Mouse (Mus musculus) lung, postnatal 10 days (tissue): ENCODE data around the gene Gzmm.

Experiments used
- DNase-seq: peaks from one replicate; pipeline ENCODE4 v3.0.0; 2021

Gzmm gene

DNA sequence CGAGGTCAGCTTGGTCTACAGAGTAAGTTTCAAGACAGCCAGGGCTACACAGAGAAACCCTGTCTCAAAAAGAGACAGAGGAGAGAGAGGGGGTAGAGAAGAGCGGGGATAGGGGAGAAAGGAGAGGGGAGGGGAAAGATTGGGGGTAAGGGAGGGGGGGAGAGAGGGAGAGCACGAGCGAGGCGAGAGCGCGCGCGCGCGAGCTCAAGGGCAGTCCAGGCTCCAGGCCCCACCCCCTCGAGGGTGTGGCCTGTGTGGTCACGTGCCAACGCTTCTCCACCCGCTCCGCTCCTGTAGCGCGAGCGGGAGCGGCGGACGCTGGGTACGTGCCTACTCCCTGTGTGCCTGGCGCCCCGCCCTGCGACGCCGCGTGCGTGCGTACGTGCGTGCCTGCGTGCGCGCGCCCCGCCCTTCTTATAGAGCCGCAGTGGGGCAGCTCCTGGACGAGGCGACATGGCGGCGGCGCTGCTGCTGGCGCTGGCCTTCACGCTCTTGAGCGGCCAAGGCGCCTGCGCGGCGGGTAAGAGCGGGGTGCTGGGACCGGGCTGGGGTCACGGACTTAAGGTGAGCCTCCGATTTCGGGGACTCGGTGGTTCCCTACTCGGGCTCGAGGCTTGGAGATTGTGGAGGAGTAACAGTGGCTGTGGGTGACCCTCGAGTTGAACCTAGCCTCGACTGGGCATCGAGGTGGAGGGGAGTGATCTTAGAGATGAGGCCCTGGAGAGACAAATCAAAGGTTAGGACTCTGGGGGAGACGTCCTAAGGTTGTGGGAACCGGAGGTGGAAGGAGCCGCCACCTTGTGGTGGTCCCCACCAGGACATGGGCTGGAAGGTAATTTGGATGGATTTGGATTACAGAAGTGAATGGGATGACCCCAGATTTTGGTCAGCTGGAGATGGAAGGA is 15.5 kb downstream of the Gzmm start, which contains the start of gene Bsg:
Bsg (plus strand) TSS at position 427 of the 905 bp plus-strand sequence.
- peak; percentile 99 for DNase-seq

DNA sequence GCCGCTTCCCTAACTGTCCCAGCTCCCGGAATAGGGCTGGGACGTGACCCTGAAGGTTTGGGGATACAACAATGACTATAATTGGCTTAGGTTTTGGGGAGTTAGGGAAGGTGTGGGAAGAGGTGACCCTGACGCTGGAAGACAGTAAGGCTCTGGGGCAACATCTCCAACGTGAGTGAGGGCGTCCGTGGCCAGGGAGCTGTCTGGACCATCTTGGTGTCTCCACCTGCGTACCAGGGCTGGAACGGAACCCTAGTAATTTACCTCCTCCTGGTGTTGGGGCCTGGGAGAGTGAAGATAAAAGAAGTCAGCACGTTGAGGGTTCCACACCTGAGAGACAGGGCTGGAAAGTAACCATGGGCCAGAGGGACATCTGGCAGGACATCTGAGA is 16.1 kb downstream of the Gzmm start:
- no peak for DNase-seq

DNA sequence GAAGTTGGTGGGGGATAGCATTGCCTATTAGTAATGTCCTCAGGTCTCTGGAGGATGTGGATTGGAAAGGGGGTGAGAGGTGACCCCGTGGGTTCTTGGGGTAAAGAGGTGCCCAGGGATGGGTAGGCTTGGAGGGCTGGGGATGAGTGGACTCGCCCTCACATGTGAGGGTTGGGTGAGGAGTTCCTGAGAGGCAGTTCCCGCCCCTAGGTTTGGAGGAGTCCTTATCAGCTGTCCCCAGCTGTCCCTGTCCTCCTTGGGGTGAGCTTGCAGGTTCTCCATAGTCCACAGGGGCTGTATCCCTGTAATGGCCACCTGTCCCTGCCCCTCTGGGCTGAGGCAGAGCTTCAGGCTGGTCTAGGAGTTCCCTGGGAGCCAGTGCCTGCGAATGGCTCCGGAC is 17.1 kb downstream of the Gzmm start:
- no peak for DNase-seq

DNA sequence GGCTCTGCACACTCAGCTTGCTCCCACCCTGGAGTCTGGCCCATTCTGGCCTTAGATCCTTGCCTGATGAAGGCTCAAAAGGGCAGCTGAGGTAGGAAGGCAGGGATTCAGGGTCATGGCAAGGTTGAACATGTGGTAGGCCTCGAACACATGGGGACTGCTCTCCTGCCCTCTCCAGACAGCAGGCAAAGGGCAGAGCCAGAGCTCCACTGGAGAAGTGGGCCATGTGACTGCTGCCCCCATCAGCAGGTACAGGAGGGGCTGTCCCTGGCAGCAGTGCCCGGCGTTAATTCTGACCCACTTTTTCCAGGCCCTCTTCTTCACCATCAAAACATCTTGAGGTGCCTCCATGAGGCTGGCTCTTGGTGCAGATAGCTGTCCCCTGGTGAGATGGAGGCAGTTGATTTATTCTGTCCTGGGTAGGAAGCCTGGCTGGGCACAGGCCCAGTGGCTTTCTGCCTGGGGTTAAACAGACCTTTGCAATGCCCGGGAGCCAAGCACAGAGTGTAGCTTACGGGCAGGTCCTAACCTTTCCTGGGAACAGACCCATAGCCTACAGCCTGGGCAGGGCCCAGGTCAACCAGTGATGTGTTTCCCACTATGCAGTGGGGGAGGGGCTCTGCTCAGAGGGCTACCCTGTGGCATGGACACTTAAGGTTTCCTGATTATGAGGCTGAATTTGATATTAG is 17.7 kb downstream of the Gzmm start:
- no peak for DNase-seq

DNA sequence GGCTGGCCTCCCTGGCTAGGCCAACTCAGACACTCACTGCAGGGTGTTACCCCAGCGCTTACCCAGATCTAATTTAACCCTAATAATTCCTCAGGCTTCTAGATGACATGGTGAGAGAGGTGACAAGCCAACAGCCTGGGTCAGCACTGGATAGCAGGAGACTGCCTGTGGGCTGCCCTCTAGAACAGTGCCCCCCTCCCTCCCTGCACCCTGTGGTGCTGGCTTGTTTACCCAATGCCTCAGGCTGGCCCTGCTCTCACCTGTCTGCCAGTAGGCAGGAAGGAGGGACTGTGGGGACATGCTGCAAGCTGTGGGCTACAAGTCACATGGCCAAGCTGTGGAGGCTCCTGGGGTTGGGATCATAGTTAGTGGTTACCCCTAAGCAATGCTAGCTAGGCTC is 18.3 kb downstream of the Gzmm start:
- DNase-seq = no peak

DNA sequence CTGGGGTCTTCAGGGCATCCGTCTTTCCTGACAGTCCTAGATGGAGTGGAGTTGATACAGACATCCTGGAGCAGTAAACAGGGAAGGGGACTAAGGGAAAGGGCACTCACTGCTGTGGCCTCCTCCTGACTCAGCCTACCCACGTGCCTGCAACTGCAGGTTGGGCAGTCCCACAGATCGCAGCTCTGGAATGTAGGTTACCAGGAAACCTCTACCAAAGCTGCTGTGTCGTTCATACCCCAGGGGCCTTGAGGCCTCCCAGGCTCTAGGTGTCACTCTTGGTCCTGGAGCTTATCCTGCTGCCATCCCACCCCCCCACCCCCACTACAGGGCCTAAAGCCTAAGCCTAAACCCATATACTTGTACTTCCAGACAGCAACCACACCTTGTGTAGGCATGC is 18.9 kb downstream of the Gzmm start:
- DNase-seq = no peak

DNA sequence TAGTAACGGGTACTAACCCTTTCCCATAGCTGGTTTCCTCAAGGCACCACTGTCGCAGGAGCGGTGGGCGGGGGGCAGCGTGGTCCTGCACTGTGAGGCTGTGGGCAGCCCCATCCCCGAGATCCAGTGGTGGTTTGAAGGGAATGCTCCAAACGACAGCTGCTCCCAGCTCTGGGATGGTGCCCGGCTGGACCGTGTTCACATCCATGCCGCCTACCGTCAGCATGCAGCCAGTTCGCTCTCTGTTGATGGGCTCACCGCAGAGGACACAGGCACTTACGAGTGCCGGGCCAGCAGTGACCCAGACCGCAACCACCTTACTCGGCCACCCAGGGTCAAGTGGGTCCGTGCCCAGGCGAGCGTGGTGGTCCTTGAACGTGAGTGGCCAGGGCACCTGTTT is 19.8 kb downstream of the Gzmm start:
- DNase-seq = no peak

DNA sequence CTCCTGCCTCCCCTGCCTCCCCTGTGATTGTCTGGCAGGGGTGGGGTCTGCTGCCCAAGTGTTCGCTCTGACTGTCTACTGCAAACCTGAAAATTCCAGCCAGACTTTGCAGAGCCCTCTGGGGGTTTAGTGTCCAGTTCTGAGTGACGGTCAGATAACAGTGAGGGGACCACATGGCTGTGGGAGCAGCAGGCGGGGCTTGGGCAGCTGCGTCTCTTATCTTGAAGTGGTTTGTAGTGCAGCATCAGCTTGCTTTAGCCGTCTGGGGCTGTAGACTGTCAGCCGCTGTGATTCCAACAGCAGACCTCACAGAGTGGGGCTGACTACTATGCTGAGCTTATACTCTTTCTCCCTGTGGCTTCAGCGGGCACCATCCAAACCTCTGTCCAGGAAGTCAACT is 20.5 kb downstream of the Gzmm start:
- no peak for DNase-seq

DNA sequence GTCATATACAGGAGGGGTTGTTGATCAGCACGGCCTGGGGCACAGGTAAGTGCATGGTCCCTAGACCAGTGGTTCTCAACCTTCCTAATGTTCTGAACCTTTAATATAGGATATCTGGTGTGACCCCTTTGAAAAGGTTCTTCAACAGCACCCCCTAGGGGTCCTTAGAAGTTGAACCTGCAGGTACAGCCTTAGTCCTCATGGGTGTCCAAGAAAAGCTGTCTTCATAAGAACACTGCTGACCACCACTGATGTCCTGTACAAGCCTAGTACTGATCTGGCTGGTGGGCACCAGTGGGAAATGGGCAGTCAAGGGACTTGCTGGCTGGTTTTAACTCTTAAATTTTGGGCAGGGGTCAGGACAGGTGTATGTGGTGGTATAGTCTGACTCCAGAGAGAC is 23.2 kb downstream of the Gzmm start:
- no peak for DNase-seq

DNA sequence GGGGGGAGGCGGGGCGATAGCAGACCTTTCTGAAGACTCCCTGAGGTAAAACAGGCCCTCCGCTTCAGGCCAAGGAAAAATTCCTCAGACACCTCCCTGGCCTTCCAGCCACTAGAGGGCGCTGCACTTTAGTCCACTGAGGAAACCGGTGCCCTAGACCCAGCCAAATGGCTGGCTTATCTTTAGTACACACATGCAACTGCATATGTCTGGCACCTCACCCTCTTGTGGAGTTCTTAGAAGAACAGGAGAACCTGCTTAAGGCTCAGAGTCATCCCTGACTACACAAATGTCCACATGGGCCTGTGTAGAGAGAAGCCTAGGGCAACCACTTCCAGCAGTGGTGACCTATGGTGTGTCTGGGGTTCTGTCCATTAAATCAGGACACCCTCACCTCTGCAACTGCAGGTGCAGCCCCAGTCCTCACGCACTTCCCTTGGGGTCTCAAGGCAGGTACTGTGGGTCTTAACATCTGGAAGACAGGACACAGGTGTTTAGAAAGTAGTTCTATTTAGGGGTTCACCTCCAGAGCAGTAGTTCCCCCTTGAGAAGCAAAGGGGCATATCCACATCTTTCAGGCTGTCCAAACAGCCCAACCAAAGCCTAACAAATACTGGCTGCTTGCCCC is 23.8 kb downstream of the Gzmm start:
- DNase-seq = peak; percentile 88

DNA sequence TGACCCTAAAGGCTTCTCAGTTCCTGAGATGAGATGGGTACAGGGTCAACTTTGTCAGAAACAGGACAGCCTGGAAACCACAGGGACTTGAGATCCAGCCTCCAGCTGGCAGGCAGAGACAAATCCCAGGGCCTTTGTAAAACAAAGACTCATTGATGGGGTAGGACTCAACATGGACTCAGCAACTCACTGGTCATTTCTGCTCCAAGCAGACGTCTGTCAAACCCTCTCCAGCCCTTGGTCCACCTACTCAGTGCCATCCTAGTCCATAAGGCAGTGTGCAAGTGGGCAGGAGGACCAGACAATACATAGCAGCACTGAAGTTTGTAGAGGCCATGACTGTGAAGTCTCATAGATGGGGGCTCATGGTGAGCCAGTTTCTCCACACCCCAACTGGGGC is 24.3 kb downstream of the Gzmm start:
- no peak for DNase-seq

DNA sequence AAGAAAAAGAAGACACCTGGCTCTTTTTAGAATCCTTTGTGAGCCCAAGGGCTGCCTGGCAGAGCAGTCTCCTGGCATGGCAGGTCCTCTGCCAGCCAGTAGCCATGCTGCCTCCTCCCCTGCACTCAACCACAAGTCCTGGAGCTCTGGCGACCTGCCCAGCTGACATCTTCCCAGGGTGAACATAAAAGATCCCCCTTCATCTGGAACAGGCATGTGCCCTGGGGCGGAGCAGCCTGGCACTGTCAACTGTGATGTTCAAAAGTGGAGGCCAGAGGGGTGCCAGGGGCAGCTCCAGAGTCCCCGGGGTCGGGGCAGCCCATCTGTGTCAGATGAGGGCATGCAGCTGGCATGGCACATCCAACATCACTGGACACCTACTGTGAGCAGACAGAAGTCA is 26.2 kb downstream of the Gzmm start:
- DNase-seq = no peak

DNA sequence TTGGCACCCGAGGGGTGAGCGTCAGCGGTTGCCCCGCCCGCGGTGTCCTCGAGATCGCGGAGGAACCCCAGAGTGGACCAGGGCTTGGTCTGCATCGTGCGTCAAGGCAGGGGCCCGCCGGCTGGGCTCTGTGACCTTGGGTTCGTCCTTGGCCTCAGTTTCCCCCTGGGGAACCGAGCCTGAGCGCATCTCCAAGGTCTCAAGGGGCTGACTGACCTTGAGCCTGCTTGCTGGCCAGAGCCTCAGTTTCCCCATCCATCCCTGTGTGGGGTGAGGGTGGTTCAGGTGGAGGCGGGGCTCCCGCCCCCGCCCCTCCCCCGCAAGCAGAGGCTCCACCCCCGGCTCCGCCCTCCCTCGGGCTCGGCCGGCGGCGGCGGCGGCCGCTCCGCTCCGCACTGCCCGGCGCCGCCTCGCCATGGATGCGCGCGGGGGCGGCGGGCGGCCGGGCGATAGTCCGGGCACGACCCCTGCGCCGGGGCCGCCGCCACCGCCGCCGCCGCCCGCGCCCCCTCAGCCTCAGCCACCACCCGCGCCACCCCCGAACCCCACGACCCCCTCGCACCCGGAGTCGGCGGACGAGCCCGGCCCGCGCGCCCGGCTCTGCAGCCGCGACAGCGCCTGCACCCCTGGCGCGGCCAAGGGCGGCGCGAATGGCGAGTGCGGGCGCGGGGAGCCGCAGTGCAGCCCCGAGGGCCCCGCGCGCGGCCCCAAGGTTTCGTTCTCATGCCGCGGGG is 27.6 kb downstream of the Gzmm start, which contains the start of gene Hcn2:
Hcn2 (plus strand) TSS at position 381 of the 734 bp plus-strand sequence.
- DNase-seq = no peak

DNA sequence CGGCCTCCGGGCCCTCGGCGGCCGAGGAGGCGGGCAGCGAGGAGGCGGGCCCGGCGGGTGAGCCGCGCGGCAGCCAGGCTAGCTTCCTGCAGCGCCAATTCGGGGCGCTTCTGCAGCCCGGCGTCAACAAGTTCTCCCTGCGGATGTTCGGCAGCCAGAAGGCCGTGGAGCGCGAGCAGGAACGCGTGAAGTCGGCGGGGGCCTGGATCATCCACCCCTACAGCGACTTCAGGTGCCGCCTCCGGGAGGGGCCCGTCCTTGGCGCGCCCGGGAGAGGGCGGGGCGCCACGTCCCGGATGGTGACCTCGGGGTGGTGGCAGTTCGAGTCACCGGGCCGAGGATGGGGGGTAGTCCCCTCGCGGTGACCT is 28.2 kb downstream of the Gzmm start:
- no peak for DNase-seq

DNA sequence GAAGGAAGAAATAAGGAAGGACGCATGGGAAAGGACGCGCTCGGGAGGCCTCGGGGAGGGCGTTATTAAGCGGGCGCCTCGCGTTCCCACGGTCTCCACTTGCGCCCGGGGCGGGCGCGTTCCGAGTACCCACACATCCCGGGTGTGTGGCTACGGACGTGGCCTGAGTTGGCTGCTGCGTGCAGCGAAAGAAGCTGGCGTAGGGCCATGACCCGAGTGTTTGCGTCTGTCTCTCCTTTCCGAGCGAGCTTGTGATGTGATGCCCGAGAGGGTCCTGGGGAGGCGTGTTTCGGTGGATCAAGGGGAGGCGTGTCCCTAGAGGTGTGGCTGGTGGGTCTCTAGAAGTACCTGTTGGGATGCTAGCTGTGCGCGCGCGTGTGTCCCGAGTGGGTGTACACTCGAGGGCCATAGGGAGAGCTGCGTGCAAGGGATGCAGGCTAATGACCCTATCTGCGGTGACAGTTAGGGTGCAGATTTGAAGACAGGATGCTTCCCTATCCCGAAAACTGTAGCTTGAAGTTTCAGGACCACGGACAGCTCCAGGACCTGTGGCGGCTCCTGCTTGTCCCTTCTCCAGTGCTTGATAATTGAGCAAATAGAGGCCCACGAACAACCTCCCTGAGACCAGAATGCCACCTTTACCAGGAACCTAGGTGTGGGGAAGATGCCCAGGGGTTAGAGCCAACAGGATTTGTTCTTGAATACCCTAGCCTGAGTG is 29.0 kb downstream of the Gzmm start:
- DNase-seq = peak; percentile 86

DNA sequence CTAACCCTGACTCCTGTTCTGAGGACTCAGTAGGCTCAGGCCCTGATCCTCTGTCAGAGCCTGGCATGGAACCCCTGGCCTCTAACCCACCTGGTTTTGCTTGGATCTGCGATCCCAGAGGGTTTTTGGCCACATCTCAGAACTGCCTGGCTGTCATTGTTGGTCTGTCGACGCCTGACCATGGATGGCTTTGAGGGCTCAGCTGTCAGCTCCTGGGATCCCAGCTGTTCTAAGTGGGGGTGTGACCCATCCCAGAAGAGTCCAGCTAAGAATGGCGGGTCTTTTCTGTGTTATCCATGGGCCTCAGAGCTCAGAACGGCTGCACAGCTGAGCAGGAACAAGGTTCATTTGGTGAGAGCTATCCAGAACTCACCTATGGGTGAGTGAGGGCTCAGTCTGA is 32.3 kb downstream of the Gzmm start:
- no peak for DNase-seq

DNA sequence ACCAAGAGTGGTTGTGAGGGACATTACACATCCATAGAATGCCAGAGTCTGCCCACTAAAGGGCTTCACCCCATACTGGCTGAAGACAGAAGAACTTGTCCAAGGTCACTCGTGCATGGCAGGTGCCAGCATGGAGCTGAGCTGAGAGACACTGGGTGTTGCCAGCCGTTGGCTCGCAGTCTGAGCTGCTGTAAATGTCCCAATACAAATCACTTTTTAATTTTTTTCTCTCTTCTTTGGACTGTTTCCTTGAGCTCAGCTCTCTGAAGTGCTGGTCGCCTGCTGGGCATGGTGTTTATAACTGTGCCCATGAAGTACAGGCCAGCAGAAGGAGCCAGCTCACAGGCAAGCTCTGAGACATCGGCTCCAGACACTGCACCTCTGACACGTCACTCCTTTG is 34.2 kb downstream of the Gzmm start:
- no peak for DNase-seq

DNA sequence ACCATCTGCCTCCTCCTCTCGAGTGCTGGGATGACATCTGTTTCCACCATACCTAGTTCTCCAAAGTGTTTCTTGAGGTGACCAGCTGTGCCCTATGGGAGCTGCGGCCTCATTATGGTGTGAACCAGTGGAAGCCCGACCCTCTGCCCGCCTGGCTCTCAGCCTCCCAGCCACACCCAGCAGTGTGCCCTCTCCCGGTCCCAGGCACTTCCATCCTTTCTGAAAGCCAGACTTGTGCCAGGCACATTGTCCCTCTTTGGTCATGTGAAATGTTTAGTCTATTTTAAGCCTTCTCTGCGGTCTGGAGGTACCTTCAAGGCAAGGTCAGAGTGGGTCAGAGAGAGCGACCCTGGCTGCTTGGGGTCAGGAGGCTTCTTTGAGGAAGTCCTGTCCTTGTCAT is 34.9 kb downstream of the Gzmm start:
- no peak for DNase-seq

DNA sequence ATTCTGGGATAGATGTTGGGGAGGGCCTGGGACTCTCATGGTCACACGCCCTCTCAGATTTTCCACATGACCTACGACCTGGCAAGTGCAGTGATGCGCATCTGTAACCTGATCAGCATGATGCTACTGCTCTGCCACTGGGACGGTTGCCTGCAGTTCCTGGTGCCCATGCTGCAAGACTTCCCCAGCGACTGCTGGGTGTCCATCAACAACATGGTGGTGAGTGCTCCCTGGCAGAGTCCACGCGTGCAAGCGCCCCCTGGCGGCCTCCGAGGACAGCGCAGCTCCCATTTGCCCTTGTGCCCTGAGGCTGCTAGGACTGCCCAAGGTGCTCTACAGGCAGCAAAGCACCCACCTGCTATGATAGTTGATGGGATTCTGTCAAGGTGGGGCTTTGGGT is 37.3 kb downstream of the Gzmm start:
- peak; percentile 58 for DNase-seq

DNA sequence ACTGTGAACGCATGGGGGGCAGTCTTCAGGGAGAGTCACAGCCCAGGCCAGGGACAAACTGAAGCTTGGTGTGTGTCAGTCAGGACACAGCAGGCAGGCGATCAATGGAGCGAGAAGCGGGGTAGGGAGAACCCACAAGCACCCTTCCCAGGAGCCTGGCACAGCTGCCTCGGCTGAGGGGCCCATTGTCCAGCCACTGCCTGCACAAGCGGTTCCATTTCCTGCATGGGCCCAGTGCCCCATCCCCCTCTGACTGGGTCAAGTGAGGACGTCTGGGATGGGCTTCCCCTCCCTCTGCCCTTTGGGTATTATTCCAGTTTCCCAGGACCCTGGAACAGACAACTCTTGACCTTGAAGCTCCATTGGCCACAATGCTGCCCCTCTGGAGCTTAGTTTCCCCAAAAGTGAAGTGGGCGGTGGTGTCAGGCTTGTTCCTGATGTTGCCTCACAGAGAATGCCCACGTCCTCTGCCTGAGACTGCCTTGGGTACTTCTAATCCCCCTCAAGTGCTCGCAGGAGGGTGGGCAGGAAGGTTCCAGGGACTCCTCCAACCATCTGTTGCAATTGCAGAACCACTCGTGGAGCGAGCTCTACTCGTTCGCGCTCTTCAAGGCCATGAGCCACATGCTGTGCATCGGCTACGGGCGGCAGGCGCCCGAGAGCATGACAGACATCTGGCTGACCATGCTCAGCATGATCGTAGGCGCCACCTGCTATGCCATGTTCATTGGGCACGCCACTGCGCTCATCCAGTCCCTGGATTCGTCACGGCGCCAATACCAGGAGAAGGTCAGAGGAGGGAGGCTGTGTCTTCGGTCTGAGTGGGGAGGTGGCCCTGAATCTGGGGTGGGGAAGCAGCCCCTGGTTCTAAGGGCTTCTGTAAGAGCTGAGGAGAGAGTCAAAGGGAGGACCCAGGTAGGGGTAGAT is 39.8 kb downstream of the Gzmm start:
- peak; percentile 46 for DNase-seq

DNA sequence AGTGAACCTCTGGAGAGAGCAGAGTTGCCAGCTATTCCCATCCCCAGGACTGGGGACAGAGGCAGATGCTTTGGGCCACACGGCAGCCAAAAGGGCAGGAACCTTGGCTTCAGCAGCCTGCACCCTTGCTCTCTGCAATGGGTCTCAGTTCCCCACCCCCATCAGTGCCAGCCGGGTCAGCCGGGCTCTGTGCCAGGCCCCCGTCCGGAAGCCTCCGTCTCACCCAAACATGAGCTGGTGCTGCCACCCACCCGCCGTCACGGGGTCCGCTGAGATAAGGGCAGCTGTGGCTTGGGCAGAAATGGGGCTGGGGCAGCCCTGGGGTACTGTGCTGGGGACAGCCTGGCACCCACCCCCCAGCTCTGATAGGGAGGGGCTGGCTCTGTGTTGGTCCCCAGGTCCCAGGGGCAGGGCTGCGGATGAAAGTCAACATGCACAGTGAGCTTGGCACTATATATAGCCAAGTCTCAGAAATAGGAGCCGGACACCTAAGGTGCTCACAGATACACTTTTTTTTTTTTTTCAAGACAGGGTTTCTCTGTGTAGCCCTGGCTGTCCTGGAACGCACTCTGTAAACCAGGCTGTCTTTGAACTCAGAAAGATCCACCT is 40.6 kb downstream of the Gzmm start:
- peak; percentile 48 for DNase-seq
